Mouse (Mus musculus) spleen, adult 2 months (tissue): ENCODE results near the gene Cdh18. TPM values are rescaled to one million over a fixed set of nuclear protein-coding genes. Genes with fewer than 3 reads are reported as not detected.
"Not testable (repeated sequence)": the region's sequence is repeated elsewhere in the genome, so short reads cannot be mapped to it uniquely, and the experiment has no call there.

Source experiments
- DNase-seq, 2 experiments: peaks; one replicate each; pipeline versions ENCODE4 v3.0.0 to v3.0.0-alpha.2; 2012 to 2021; ENCODE audit warnings: low spot score in 2 of 2, low read depth in 1 of 2
- H3K27ac ChIP-seq: fragments of 200-500 bp; 2 replicates; pipeline ENCODE4 v1.5.1; 2012; ENCODE audit warnings: low read length, inconsistent platforms; ENCODE audit not compliant: insufficient read depth
- H3K27me3 ChIP-seq: fragments of 200-500 bp; 2 replicates; pipeline ENCODE4 v1.6.1; 2012; ENCODE audit warnings: mild to moderate bottlenecking, moderate library complexity, low read length, inconsistent platforms; ENCODE audit not compliant: control insufficient read depth, insufficient read depth
- H3K36me3 ChIP-seq: fragments of 200-500 bp; 2 replicates; pipeline ENCODE4 v1.6.1; 2012; ENCODE audit warnings: mild to moderate bottlenecking, low read length, inconsistent platforms; ENCODE audit not compliant: control insufficient read depth, insufficient read depth
- H3K4me1 ChIP-seq: fragments of 200-500 bp; 2 replicates; pipeline ENCODE4 v1.6.1; 2011; ENCODE audit warnings: inconsistent platforms; ENCODE audit not compliant: control insufficient read depth, insufficient read depth, insufficient read length
- H3K4me3 ChIP-seq: fragments of 200-500 bp; 2 replicates; pipeline ENCODE4 v1.5.1; 2011; ENCODE audit warnings: mild to moderate bottlenecking, inconsistent platforms; ENCODE audit not compliant: insufficient read depth, insufficient read length; ENCODE audit errors: extremely low read depth
- CTCF ChIP-seq: fragments of 200-500 bp; IDR thresholded peaks from 2 replicates; pipeline ENCODE4 v1.5.1; 2011; ENCODE audit warnings: mild to moderate bottlenecking, inconsistent platforms; ENCODE audit not compliant: insufficient read depth, insufficient read length, insufficient replicate concordance; ENCODE audit errors: extremely low read depth
- POLR2A ChIP-seq: fragments of 200-500 bp; IDR thresholded peaks from 2 replicates; pipeline ENCODE4 v1.6.1; 2011; ENCODE audit warnings: low read depth, low read length, inconsistent platforms
- WGBS: fragments of 180-500 bp; shearing (Covaris S2); methylation state at CpG from one replicate; pipeline ENCODE4 v1.1.7; 2018; 5-methylcytosine and 5-hydroxymethylcytosine counted together
- polyA plus RNA-seq: library from polyadenylated mRNA; depleted of rRNA; stranded (reverse); fragments of >200 nt; gene quantifications from 2 replicates; pipeline ENCODE4 v1.2.3, GENCODE M21; 2012

Cdh18 gene
- polyA plus RNA-seq, 1 experiment, result not detected

- Histone ChIP-seq H3K4me3 (no peak overlapping the region), H3K36me3 (no peaks in the 10 kb centered on the region), H3K27me3 (no peaks in the 10 kb centered on the region), H3K27ac (no peak overlapping the region), H3K4me1 (no peaks in the 10 kb centered on the region)
- no peak for TF ChIP-seq CTCF
- TF ChIP-seq POLR2A, result no peak
- DNase-seq, result no peak
- 83% methylated on average over 3 of the region's 3 CpGs for WGBS
Measured at GRCm38 (mm10) chr15:22717681-22718080, 168.9 kb downstream of the Cdh18 start.

GRCm38 (mm10) chr15:22726574-22726973 is 177.8 kb downstream of the Cdh18 start:
- 62% methylated on average over 1 of the region's 1 CpGs for WGBS
- TF ChIP-seq POLR2A, result no peak
- no peak for TF ChIP-seq CTCF
- Histone ChIP-seq H3K36me3 (no peaks in the 10 kb centered on the region), H3K4me1 (no peaks in the 10 kb centered on the region), H3K4me3 (no peak overlapping the region), H3K27me3 (no peaks in the 10 kb centered on the region), H3K27ac (no peak overlapping the region)
- DNase-seq, result no peak

GRCm38 (mm10) chr15:22733039-22733438 is 184.2 kb downstream of the Cdh18 start:
- H3K4me3 ChIP-seq, result no peak overlapping the region
- no peaks in the 10 kb centered on the region for H3K4me1 ChIP-seq
- DNase-seq, result no peak
- no peaks in the 10 kb centered on the region for H3K36me3 ChIP-seq
- no peaks in the 10 kb centered on the region for H3K27me3 ChIP-seq
- TF ChIP-seq POLR2A (no peak), CTCF (no peak)
- no peak overlapping the region for H3K27ac ChIP-seq

- DNase-seq, result no peak
- TF ChIP-seq CTCF (no peak), POLR2A (no peak)
- no peak overlapping the region for H3K27ac ChIP-seq
- no peaks in the 10 kb centered on the region for H3K36me3 ChIP-seq
- no peaks in the 10 kb centered on the region for H3K27me3 ChIP-seq
- 76% methylated on average over 3 of the region's 3 CpGs for WGBS
- no peaks in the 10 kb centered on the region for H3K4me1 ChIP-seq
- H3K4me3 ChIP-seq, result no peak overlapping the region
Measured at GRCm38 (mm10) chr15:22736165-22736564, 187.3 kb downstream of the Cdh18 start.

GRCm38 (mm10) chr15:22761257-22761656 is 212.4 kb downstream of the Cdh18 start:
- H3K27ac ChIP-seq, DNase-seq: not testable (repeated sequence)

GRCm38 (mm10) chr15:22766591-22766990 is 217.8 kb downstream of the Cdh18 start:
- not testable (repeated sequence) for H3K4me1 ChIP-seq, H3K4me3 ChIP-seq, H3K27me3 ChIP-seq, H3K27ac ChIP-seq, DNase-seq, H3K36me3 ChIP-seq
- WGBS, result 85% methylated on average over 3 of the region's 3 CpGs

More at GRCm38 (mm10) chr15:22761257-22761656, 212.4 kb downstream of the Cdh18 start:
- H3K36me3 ChIP-seq, H3K4me3 ChIP-seq, H3K4me1 ChIP-seq, H3K27me3 ChIP-seq: not testable (repeated sequence)

- 90% methylated on average over 4 of the region's 4 CpGs for WGBS
- Histone ChIP-seq H3K27ac (no peak overlapping the region), H3K4me3 (no peak overlapping the region), H3K4me1 (no peaks in the 10 kb centered on the region), H3K36me3 (no peaks in the 10 kb centered on the region), H3K27me3 (no peaks in the 10 kb centered on the region)
- TF ChIP-seq POLR2A (no peak), CTCF (no peak)
- DNase-seq, result no peak
Measured at GRCm38 (mm10) chr15:22776346-22776745, 227.5 kb downstream of the Cdh18 start.

- Histone ChIP-seq H3K4me1 (no peaks in the 10 kb centered on the region), H3K27me3 (no peaks in the 10 kb centered on the region), H3K36me3 (no peaks in the 10 kb centered on the region), H3K27ac (no peak overlapping the region), H3K4me3 (no peak overlapping the region)
- TF ChIP-seq POLR2A (no peak), CTCF (no peak)
- 85% methylated on average over 6 of the region's 6 CpGs for WGBS
- DNase-seq, result no peak
Measured at GRCm38 (mm10) chr15:22789696-22790095, 240.9 kb downstream of the Cdh18 start.
